Mouse (Mus musculus) liver, embryonic 14.5 days (tissue): ENCODE measurements around the gene Slc27a5.

Experiments
- CTCF ChIP-seq: IDR thresholded peaks from 2 replicates; pipeline ENCODE4 v1.5.1; 2016; ENCODE audit warnings: antibody characterized with exemption, low read depth, control low read depth
- EP300 ChIP-seq: IDR thresholded peaks from 2 replicates; pipeline ENCODE4 v1.6.1; 2016; ENCODE audit warnings: antibody characterized with exemption, low read depth

DNA sequence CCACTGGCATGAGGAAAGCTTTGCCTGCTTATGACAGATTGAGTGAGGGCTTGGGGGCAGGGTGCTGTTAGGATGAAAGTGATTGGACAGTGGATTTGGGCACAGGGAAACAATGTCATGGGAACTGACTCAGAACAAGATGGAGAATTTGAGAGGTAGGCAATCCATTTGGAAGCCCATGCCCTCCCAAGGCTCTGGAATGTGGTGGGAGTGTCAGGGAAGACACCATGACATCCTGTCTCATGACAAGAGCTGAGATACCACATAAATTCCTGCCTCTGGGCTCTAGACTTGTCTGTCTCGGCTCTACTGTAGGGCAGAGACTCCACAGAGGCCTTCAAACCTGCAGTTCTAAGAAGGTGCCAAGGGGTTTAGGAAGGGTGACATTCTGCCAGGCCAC lies 43.3 kb upstream of the Slc27a5 start:
- TF ChIP-seq CTCF = no peak
- TF ChIP-seq EP300 = no peak
